Mouse (Mus musculus): ENCODE results near the gene Ndufs6.

DNA sequence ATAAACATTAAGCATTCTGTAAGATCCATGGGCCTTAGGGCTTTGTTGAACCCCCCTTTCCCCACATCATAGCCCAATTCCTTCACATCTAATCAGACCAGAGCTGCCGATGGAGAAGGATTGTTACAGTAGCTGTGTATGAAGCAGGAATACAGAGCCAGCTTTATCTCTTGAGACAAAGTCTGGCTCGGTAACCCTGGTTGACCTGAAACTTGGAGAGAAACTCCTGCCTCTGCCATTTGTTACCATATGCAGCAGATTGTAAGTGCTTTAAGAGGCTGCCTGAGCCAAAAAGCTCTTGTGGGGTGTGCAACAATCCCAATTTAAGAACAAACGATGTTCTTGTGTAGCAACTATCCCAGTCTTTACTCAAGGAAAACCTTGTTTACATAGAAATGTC is 3.4 kb upstream of the Ndufs6 start:
- TF ChIP-seq SRF (IDR thresholded peaks at IDR 0.05; ENCODE audit: control insufficient read depth, insufficient read length, low read depth) = no peak
- TF ChIP-seq E2F4 (IDR thresholded peaks at IDR 0.05; ENCODE audit: insufficient read depth) = no peak
- no peak for TF ChIP-seq POLR2A (IDR thresholded peaks at IDR 0.05; ENCODE audit: insufficient read length, low read depth)
- no peak for TF ChIP-seq TCF12 (IDR thresholded peaks at IDR 0.05; ENCODE audit: insufficient read depth, poor library complexity, severe bottlenecking)
- no peak for TF ChIP-seq MYOG (IDR thresholded peaks at IDR 0.05; ENCODE audit: control insufficient read depth in 1 of 3, insufficient read depth in 1 of 3, insufficient read length in 2 of 3, low read depth in 2 of 3)
- no peak for TF ChIP-seq MAX (IDR thresholded peaks at IDR 0.05; ENCODE audit: low read depth)
- no peak for TF ChIP-seq USF1 (IDR thresholded peaks at IDR 0.05; ENCODE audit: low read depth)
- no peak for TF ChIP-seq TCF3 (IDR thresholded peaks at IDR 0.05; ENCODE audit: insufficient read length, low read depth)
- TF ChIP-seq MYOD1 (IDR thresholded peaks at IDR 0.05; ENCODE audit: control insufficient read depth in 1 of 3, insufficient read length in 2 of 3, low read depth in 2 of 3) = no peak
- TF ChIP-seq POLR2AphosphoS2 (IDR thresholded peaks at IDR 0.05; ENCODE audit: insufficient read length, low read depth) = no peak
- TF ChIP-seq CEBPB (IDR thresholded peaks at IDR 0.05; ENCODE audit: insufficient read depth, poor library complexity, severe bottlenecking) = no peak
